Mouse (Mus musculus) liver, adult 2 months (tissue): ENCODE results near the gene 4930516K23Rik. TPM values are rescaled to one million over a fixed set of nuclear protein-coding genes. Genes with fewer than 3 reads are reported as not detected.

Experiments used
- DNase-seq: peaks from one replicate; pipeline ENCODE4 v3.0.0-alpha.2; 2011; ENCODE audit warnings: low read depth, low spot score; ENCODE audit errors: extremely low read depth
- H3K27ac ChIP-seq: fragments of 200-500 bp; replicated peaks from 2 replicates; pipeline ENCODE4 v1.5.1; 2012; ENCODE audit warnings: low read depth, mild to moderate bottlenecking, control low read depth, inconsistent platforms, low read length; ENCODE audit not compliant: insufficient read depth
- H3K27me3 ChIP-seq: fragments of 200-500 bp; 2 replicates; pipeline ENCODE4 v1.6.1; 2012; ENCODE audit warnings: mild to moderate bottlenecking, moderate library complexity, low read length, inconsistent platforms; ENCODE audit not compliant: control insufficient read depth, insufficient read depth
- H3K36me3 ChIP-seq: fragments of 200-500 bp; 2 replicates; pipeline ENCODE4 v1.6.1; 2012; ENCODE audit warnings: low read length, inconsistent platforms; ENCODE audit not compliant: control insufficient read depth, insufficient read depth
- H3K4me1 ChIP-seq: fragments of 200-500 bp; 2 replicates; pipeline ENCODE4 v1.6.1; 2011; ENCODE audit warnings: low read length; ENCODE audit not compliant: control insufficient read depth, insufficient read depth
- H3K4me3 ChIP-seq: fragments of 200-500 bp; 2 replicates; pipeline ENCODE4 v1.5.1; 2011; ENCODE audit warnings: low read depth, mild to moderate bottlenecking, control low read depth, low read length, moderate library complexity; ENCODE audit not compliant: insufficient read depth
- H3K79me2 ChIP-seq: fragments of 200-500 bp; 2 replicates; pipeline ENCODE4 v1.6.1; 2012; ENCODE audit warnings: inconsistent platforms, mild to moderate bottlenecking, low read length, moderate library complexity; ENCODE audit not compliant: control insufficient read depth, insufficient read depth
- H3K9ac ChIP-seq: fragments of 200-500 bp; 2 replicates; pipeline ENCODE4 v1.6.1; 2012; ENCODE audit warnings: low read depth, mild to moderate bottlenecking, control low read depth, inconsistent platforms, low read length
- CTCF ChIP-seq: fragments of 200-500 bp; IDR thresholded peaks from 2 replicates; pipeline ENCODE4 v1.5.1; 2011; ENCODE audit warnings: low read depth, low read length, control low read depth
- POLR2A ChIP-seq: fragments of 200-500 bp; IDR thresholded peaks from 2 replicates; pipeline ENCODE4 v1.6.1; 2011; ENCODE audit warnings: low read length, control low read depth; ENCODE audit not compliant: insufficient read depth; ENCODE audit errors: extremely low read depth
- WGBS: fragments of 180-500 bp; shearing (Covaris S2); methylation state at CpG from one replicate; pipeline ENCODE4 v1.1.7; 2018; 5-methylcytosine and 5-hydroxymethylcytosine counted together
- polyA plus RNA-seq: library from polyadenylated mRNA; depleted of rRNA; stranded (reverse); fragments of >200 nt; gene quantifications from 2 replicates; pipeline ENCODE4 v1.2.3, GENCODE M21; 2012; rRNA removed
- total RNA-seq: library from RNA; depleted of rRNA; stranded (reverse); fragments of >200 nt; gene quantifications from 2 replicates; pipeline ENCODE4 v1.2.3, GENCODE M21; 2014; rRNA removed

4930516K23Rik gene
- total RNA-seq = not detected in 2 replicates
- polyA plus RNA-seq = not detected in 2 replicates

DNA sequence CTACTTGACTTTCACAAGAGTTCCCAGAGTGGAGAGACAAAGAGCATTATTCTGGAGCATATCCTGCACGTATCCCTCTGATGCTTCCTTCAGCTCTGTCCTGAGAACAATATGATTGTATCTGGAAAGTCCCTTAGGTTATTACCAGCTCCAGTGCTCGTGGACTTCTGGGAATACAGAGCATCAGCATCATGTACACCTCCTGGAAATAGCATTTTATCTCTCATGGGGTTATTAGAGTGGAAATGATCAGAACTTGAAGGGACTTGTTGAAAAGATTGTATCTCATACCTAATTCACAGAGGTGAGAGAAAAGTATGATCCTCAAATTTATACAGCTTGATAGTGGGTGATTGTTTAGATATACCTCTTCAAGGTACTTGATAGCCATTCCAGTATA lies at the start of gene 4930516K23Rik:
4930516K23Rik (minus strand) TSS at position 101 of the 400 bp plus-strand sequence.
- Histone ChIP-seq H3K27me3 (no peaks in the 10 kb centered on the region), H3K36me3 (no peaks in the 10 kb centered on the region), H3K4me3 (no peak within 1 kb of the TSS), H3K4me1 (no peaks in the 10 kb centered on the region), H3K79me2 (no peaks in the 10 kb centered on the region), H3K27ac (no peak within 1 kb of the TSS), H3K9ac (no peak within 1 kb of the TSS)
- WGBS = 40% methylated on average over 2 of the region's 2 CpGs
- no peak for DNase-seq
- TF ChIP-seq POLR2A (no peak), CTCF (no peak)

DNA sequence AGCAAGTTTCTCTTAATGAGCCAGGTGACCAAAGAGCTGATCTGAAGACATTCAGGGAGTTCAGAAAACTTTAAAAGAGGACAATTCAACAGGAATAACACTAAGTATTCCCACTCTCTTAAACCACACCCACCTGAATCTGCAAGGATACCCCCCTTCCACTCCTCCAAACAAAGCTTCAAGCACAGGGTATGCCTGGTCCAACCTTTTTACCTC lies 43.4 kb upstream of the 4930516K23Rik start, which contains the start of gene Olfr646:
Olfr646 (plus strand) TSS at position 117 of the 216 bp plus-strand sequence.
- no peak for DNase-seq
- Histone ChIP-seq H3K9ac (no peak within 1 kb of the TSS), H3K36me3 (no peaks in the 10 kb centered on the region), H3K27ac (no peak within 1 kb of the TSS), H3K27me3 (no peaks in the 10 kb centered on the region), H3K4me3 (no peak within 1 kb of the TSS), H3K79me2 (no peaks in the 10 kb centered on the region), H3K4me1 (no peaks in the 10 kb centered on the region)
- TF ChIP-seq POLR2A = no peak
- TF ChIP-seq CTCF = no peak

DNA sequence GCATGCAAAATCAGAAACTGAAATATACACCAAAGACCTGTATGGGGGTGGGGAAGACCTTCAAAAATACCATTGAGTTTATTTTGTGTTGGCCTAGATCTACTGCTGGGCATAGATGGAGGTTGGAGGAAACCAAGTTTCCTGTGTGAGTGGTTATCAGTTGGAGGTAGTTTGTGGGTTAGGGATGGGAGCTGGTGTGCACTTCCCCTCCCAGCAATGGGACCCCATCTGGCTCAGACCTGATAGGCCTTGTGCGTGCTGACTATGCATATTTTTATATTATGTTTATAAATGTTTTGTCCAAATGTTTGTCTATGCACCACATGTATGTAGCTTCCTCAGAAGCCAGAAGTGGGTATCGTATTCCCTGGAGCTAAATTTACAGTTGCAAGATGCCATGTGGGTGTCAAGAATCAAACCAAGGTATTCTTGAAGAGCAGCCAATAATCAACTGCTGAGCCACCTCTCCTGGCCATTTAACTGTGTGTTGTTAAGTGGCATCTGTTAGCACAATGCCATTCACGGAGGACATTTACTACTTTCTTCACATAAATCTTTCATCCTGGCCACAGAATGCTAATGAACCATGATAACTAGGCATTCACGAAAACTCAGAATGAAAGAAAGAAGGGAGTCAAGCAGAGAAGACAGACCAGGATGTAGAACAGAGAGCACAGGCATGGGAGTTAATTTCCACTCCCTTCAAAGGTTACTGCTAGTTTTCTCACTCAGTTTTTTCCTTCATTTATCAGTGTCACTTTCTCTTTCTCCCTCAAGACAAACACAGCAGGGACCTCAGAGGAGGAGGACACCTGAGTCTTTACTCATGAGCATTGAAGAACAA lies 42.9 kb upstream of the 4930516K23Rik start:
- Histone ChIP-seq H3K79me2 (no peaks in the 10 kb centered on the region), H3K4me3 (no peak overlapping the region), H3K27ac (no peak overlapping the region), H3K36me3 (no peaks in the 10 kb centered on the region), H3K9ac (no peak overlapping the region), H3K27me3 (no peaks in the 10 kb centered on the region), H3K4me1 (no peaks in the 10 kb centered on the region)
- DNase-seq = no peak
- TF ChIP-seq POLR2A = no peak
- TF ChIP-seq CTCF = no peak
- 67% methylated on average over 4 of the region's 4 CpGs for WGBS

DNA sequence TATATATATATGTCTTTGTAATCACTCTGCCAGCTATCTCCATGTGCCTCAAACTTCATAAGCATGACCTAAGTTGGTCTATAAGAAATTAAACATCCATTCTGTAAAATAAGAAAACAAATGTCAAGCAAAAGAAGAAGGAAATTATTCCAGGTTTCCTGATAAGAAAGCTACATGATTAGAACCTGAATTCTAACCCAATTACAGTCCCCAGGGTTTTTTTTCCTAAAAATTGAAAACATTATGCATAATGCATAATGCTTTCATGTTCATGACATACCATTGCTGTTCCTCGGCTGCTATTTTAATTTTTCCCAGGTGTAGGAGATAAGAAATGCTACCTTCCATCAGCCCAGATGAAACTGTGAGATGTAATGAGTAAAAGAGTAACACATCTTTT lies 24.1 kb upstream of the 4930516K23Rik start, which contains the start of gene Olfr645:
Olfr645 (minus strand) TSS at position 101 of the 400 bp plus-strand sequence.
- no peak within 1 kb of the TSS for H3K9ac ChIP-seq
- 73% methylated on average over 1 of the region's 1 CpGs for WGBS
- no peak for DNase-seq

DNA sequence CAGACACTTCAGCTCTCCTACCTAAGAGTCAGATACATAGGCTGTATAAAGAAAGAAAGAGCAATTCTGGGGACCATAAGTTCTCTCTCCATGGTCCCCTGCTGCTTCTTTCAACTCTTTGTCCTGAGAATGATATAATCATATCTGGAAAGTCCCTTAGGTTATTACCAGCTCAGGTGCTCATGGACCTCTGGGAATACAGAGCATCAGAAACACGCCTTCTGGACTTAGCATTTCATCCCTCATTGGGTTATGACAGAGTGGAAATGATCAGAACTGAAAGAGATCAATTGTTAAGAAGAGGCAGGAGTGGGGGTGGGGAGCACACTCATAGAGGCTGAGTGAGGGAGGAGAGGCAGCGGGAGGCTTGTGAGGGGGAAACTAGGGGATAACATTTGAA lies 10.5 kb upstream of the 4930516K23Rik start, which contains the start of gene Olfr644:
Olfr644 (minus strand) TSS at position 101 of the 400 bp plus-strand sequence.
- DNase-seq = no peak
- Histone ChIP-seq H3K9ac (no peak within 1 kb of the TSS), H3K36me3 (no peaks in the 10 kb centered on the region), H3K27me3 (no peaks in the 10 kb centered on the region), H3K27ac (no peak within 1 kb of the TSS), H3K79me2 (no peaks in the 10 kb centered on the region), H3K4me3 (no peak within 1 kb of the TSS), H3K4me1 (no peaks in the 10 kb centered on the region)
- 61% methylated on average over 2 of the region's 2 CpGs for WGBS
- TF ChIP-seq CTCF (no peak), POLR2A (no peak)

More for the DNA sequence above, 24.1 kb upstream of the 4930516K23Rik start, which contains the start of gene Olfr645:
- H3K79me2 ChIP-seq = no peaks in the 10 kb centered on the region
- no peaks in the 10 kb centered on the region for H3K27me3 ChIP-seq
- no peak within 1 kb of the TSS for H3K4me3 ChIP-seq
- TF ChIP-seq CTCF = no peak
- no peak for TF ChIP-seq POLR2A
- H3K4me1 ChIP-seq = no peaks in the 10 kb centered on the region
- H3K27ac ChIP-seq = no peak within 1 kb of the TSS
- H3K36me3 ChIP-seq = no peaks in the 10 kb centered on the region

DNA sequence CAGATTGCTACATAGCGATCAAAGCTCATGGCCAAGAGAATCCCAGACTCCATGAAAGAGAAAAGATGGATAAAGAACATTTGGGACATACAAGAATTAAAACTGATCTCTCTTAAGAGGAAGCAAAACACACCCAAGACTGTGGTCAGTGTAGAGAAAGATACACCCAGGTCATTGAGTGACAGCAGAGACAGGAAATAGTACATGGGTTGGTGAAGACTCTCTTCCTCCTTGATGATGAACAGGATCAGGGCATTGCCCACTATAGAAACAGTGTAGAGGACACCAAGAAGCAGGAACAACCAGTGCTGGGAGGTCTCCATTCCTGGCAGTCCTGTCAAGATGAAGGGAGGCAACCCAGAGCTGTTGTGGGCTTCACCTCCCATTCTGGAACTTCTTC lies 2.0 kb downstream of the 4930516K23Rik start:
- no peak for TF ChIP-seq POLR2A
- TF ChIP-seq CTCF = no peak
- no peak overlapping the region for H3K4me3 ChIP-seq
- WGBS = 88% methylated on average over 1 of the region's 1 CpGs
- no peaks in the 10 kb centered on the region for H3K79me2 ChIP-seq
- DNase-seq = no peak
- no peak overlapping the region for H3K9ac ChIP-seq
- H3K27me3 ChIP-seq = no peaks in the 10 kb centered on the region
- H3K4me1 ChIP-seq = no peaks in the 10 kb centered on the region
- no peaks in the 10 kb centered on the region for H3K36me3 ChIP-seq
- H3K27ac ChIP-seq = no peak overlapping the region
